Mouse (Mus musculus) limb, embryonic 14.5 days (tissue): ENCODE measurements around the gene Pigk. TPM values are rescaled to one million over a fixed set of nuclear protein-coding genes. Genes with fewer than 3 reads are reported as not detected.

Source experiments
- ATAC-seq: fragments of 200-750 bp; cut with Nextera tagmentation; 2 replicates; pipeline ENCODE4 v1.8.0; 2017; ENCODE audit warnings: low read depth, moderate number of reproducible peaks, moderate TSS enrichment; ENCODE audit not compliant: low FRiP score
- DNase-seq: peaks from one replicate; pipeline ENCODE4 v3.0.0-alpha.2; 2015; ENCODE audit warnings: low spot score
- H3K27ac ChIP-seq: fragments of 300-500 bp; sonication (generic); replicated peaks from 2 replicates; pipeline ENCODE4 v1.5.1; 2014; ENCODE audit warnings: low read depth, mild to moderate bottlenecking, low read length, moderate library complexity, mixed read lengths
- H3K27me3 ChIP-seq: fragments of 300-500 bp; sonication (generic); 2 replicates; pipeline ENCODE4 v1.6.1; 2014; ENCODE audit warnings: low read length, mixed read lengths; ENCODE audit not compliant: control insufficient read depth, insufficient read depth
- H3K36me3 ChIP-seq: fragments of 300-500 bp; sonication (generic); 2 replicates; pipeline ENCODE4 v1.6.1; 2014; ENCODE audit warnings: mild to moderate bottlenecking, low read length, moderate library complexity, mixed read lengths; ENCODE audit not compliant: control insufficient read depth, insufficient read depth
- H3K4me1 ChIP-seq: fragments of 300-500 bp; sonication (generic); 2 replicates; pipeline ENCODE4 v1.6.1; 2014; ENCODE audit warnings: antibody characterized with exemption, low read length, mixed read lengths; ENCODE audit not compliant: control insufficient read depth, insufficient read depth
- H3K4me2 ChIP-seq: fragments of 300-500 bp; sonication (generic); replicated peaks from 2 replicates; pipeline ENCODE4 v1.6.1; 2014; ENCODE audit warnings: low read depth, mild to moderate bottlenecking, low read length, moderate library complexity; ENCODE audit not compliant: severe bottlenecking
- H3K4me3 ChIP-seq: fragments of 300-500 bp; sonication (generic); replicated peaks from 2 replicates; pipeline ENCODE4 v1.5.1; 2014; ENCODE audit warnings: low read length
- H3K9ac ChIP-seq: fragments of 300-500 bp; sonication (generic); 2 replicates; pipeline ENCODE4 v1.6.1; 2014; ENCODE audit warnings: mild to moderate bottlenecking, low read depth, low read length, moderate library complexity; ENCODE audit not compliant: severe bottlenecking
- H3K9me3 ChIP-seq: fragments of 300-500 bp; sonication (generic); 2 replicates; pipeline ENCODE4 v1.6.1; 2016; ENCODE audit warnings: low read length; ENCODE audit not compliant: control insufficient read depth
- POLR2A ChIP-seq: fragments of 200-500 bp; IDR thresholded peaks from 2 replicates; pipeline ENCODE4 v1.8.0; 2012; ENCODE audit warnings: inconsistent platforms, mild to moderate bottlenecking, moderate library complexity, borderline replicate concordance; ENCODE audit not compliant: insufficient read depth, insufficient read length; ENCODE audit errors: extremely low read depth
- WGBS: fragments of 180-500 bp; shearing (Covaris S2); extraction: QIAGEN DNeasy Blood & Tissue Kit; methylation state at CpG from one replicate; pipeline ENCODE4 v1.1.7; 2014; 5-methylcytosine and 5-hydroxymethylcytosine counted together
- polyA plus RNA-seq, 2 experiments: library from polyadenylated mRNA; depleted of rRNA in 1 of 2; stranded (reverse) in 1 of 2; unstranded in 1 of 2; fragments of >200 nt; fragmentation: Nextera tagmentation in 1 of 2; extraction: Ambion mirVana in 1 of 2; gene quantifications; 2 replicates each; pipeline versions ENCODE4 v1.2.1 to v1.2.3; 2012 to 2014

Gene Pigk
- polyA plus RNA-seq, 2 experiments: 20.4 to 53.1 TPM

DNA sequence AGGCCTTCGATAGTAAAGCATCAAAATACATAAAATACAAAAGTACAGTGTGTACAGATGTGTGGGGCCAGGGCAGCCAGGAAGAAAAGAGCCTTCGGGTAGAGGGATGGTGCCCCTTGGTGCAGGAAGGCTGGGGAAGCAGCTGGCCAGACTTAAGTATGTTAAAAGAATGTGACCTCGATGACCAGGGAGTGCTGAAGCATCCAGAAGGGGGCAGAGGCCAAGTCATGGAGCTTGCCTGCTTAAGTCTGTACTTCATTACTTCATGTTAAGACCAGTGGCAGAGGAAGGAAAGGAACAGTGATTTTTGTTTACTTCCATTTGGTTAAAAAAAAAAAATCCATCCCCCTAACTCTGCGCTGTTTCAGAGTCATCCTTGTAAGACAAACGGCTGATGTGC, 284.2 kb downstream of the Pigk start:
- H3K9me3 ChIP-seq: no peaks in the 10 kb centered on the region
- H3K36me3 ChIP-seq: no peaks in the 10 kb centered on the region
- no peaks in the 10 kb centered on the region for H3K4me1 ChIP-seq
- no peak overlapping the region for H3K4me2 ChIP-seq
- no peak overlapping the region for H3K9ac ChIP-seq
- H3K27ac ChIP-seq: no peak overlapping the region
- no peak overlapping the region for H3K4me3 ChIP-seq
- DNase-seq (no peak), ATAC-seq (no peak)
- 46% methylated on average over 5 of the region's 5 CpGs for WGBS
- no peak for TF ChIP-seq POLR2A
- no peaks in the 10 kb centered on the region for H3K27me3 ChIP-seq

DNA sequence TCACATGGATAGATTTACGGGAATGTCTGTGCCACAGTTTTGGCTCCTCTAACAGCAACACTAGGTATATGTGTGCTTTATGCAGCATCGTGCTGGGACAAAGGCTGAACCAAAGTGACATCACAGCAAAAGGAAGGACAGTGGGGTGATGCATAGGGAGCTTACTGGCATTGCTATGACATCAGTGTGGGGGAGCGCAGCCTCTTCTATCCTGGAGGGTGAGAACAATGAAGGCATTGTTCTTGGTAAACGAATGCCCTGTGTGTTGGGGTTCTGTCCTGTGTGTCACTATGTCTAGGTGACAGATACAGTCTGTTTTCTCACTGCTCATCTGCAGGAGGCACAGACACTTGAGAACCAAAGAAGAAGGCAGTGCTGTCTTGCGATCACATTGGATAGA, 285.0 kb downstream of the Pigk start:
- Histone ChIP-seq H3K27ac (no peak overlapping the region), H3K9ac (no peak overlapping the region), H3K9me3 (no peaks in the 10 kb centered on the region), H3K4me3 (no peak overlapping the region), H3K4me1 (no peaks in the 10 kb centered on the region), H3K27me3 (no peaks in the 10 kb centered on the region), H3K4me2 (no peak overlapping the region), H3K36me3 (no peaks in the 10 kb centered on the region)
- ATAC-seq: no peak
- no peak for DNase-seq
- TF ChIP-seq POLR2A: no peak
- WGBS: 80% methylated on average over 5 of the region's 5 CpGs

DNA sequence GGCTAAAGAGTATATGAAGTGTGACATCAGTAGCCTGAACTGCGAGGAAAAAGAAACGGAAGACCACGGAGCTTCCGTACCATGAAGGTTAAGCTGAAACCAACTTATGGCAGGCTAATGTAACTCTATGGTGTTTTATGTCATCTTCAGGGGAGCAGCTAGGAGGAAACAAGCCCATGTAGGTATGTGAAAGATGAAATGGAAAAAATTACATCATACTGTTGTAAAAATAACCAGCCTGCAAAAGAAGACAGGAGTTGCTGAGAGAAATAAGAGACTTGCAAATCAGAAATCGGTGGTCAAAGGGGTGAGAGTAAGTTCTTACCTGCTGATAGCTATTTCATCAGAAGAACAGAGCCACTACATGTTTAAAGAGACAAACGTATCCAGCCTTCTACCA, 293.0 kb downstream of the Pigk start:
- Histone ChIP-seq H3K27ac (no peak overlapping the region), H3K4me1 (no peaks in the 10 kb centered on the region), H3K9ac (no peak overlapping the region), H3K4me3 (no peak overlapping the region), H3K36me3 (no peaks in the 10 kb centered on the region), H3K4me2 (no peak overlapping the region), H3K27me3 (no peaks in the 10 kb centered on the region), H3K9me3 (no peaks in the 10 kb centered on the region)
- no peak for ATAC-seq
- no peak for TF ChIP-seq POLR2A
- DNase-seq: no peak
- 87% methylated on average over 6 of the region's 6 CpGs for WGBS

DNA sequence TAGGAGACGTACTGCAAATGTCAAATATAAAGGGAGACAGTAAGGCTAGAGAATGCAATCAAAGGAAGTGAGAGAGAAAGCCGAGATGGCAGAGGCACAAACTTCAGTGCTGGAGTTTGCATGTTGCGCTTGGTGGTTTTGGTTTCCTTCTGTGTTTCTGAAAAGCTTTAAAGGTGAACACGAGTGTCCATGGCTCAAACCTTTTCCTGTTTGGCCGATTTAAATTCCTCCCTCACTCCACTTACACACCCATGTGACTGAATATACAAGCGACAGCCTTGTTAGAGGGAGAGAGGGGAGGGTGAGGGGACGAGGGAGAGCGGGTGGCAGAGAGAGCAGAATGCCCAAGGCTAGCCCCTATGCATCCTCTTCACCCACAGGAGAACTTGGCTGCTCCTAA, 302.5 kb downstream of the Pigk start:
- no peak for TF ChIP-seq POLR2A
- no peaks in the 10 kb centered on the region for H3K9me3 ChIP-seq
- no peak overlapping the region for H3K9ac ChIP-seq
- H3K4me1 ChIP-seq: no peaks in the 10 kb centered on the region
- ATAC-seq (no peak), DNase-seq (no peak)
- H3K27ac ChIP-seq: no peak overlapping the region
- 53% methylated on average over 8 of the region's 8 CpGs for WGBS
- no peak overlapping the region for H3K4me2 ChIP-seq
- H3K36me3 ChIP-seq: no peaks in the 10 kb centered on the region
- H3K27me3 ChIP-seq: no peaks in the 10 kb centered on the region
- H3K4me3 ChIP-seq: no peak overlapping the region

DNA sequence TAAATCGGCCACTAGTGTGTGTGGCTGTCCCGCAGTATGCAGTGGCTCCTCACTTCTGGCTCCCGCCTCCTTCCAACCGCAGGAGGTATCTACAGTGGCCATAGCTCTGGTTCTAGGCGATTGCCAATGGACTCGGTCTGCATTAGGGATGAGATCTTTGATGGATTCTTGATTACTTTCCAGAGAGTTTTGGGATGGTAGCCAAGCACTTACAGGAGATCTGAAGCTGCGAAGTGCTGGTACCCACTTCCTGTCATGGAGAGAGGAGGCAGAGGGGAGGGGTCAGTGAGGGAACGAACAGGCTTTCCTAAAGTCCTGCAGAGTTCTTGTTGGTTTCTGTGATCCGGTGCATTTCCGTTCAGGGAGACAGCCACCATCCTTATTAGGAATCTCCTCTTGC, 304.2 kb downstream of the Pigk start:
- Histone ChIP-seq H3K4me3 (no peak overlapping the region), H3K36me3 (no peaks in the 10 kb centered on the region), H3K9me3 (no peaks in the 10 kb centered on the region), H3K27me3 (no peaks in the 10 kb centered on the region), H3K4me2 (no peak overlapping the region), H3K4me1 (no peaks in the 10 kb centered on the region), H3K9ac (no peak overlapping the region), H3K27ac (no peak overlapping the region)
- ATAC-seq (no peak), DNase-seq (no peak)
- no peak for TF ChIP-seq POLR2A
- 66% methylated on average over 10 of the region's 10 CpGs for WGBS

DNA sequence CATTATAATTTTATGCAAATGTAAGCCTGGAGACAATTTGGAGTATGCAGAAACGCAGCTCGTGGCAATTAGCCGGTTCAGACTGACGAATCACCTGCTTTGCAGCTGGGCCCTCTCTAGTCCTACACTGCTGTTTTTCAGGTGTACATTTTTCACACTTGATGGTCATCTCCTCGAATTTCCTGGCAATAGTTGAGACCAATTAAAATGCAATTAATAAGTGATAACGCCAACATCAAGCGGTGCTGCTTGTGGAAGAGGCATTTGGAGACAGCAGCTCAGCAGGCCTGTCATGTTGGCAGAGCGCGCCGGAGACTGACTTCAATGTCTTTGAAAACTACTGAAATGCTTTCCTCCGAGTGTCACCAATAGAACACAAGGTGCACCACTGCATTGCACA, 310.1 kb downstream of the Pigk start:
- no peak for TF ChIP-seq POLR2A
- Histone ChIP-seq H3K9me3 (no peaks in the 10 kb centered on the region), H3K9ac (no peak overlapping the region), H3K4me2 (no peak overlapping the region), H3K4me1 (no peaks in the 10 kb centered on the region), H3K4me3 (no peak overlapping the region), H3K27me3 (no peaks in the 10 kb centered on the region), H3K36me3 (no peaks in the 10 kb centered on the region), H3K27ac (no peak overlapping the region)
- DNase-seq (no peak), ATAC-seq (no peak)
- 85% methylated on average over 11 of the region's 11 CpGs for WGBS

Other genes with a start within 250 kb of the Pigk start
- 0.59 and 0.94 TPM in 2 replicates for gene Ak5, start 45.7 kb upstream of the Pigk start, polyA plus RNA-seq (2012; rRNA removed)
- 2.2 and 2.4 TPM in 2 replicates for gene Ak5, start 45.7 kb upstream of the Pigk start, polyA plus RNA-seq (2014; fragmentation: Nextera tagmentation; extraction: Ambion mirVana)